Mouse (Mus musculus) kidney, adult 18-20 months (tissue): Measurements from ENCODE around the gene Kcnc1.

Experiments used
- DNase-seq: peaks from one replicate; pipeline ENCODE4 v3.0.0; 2021

The Kcnc1 gene

DNA sequence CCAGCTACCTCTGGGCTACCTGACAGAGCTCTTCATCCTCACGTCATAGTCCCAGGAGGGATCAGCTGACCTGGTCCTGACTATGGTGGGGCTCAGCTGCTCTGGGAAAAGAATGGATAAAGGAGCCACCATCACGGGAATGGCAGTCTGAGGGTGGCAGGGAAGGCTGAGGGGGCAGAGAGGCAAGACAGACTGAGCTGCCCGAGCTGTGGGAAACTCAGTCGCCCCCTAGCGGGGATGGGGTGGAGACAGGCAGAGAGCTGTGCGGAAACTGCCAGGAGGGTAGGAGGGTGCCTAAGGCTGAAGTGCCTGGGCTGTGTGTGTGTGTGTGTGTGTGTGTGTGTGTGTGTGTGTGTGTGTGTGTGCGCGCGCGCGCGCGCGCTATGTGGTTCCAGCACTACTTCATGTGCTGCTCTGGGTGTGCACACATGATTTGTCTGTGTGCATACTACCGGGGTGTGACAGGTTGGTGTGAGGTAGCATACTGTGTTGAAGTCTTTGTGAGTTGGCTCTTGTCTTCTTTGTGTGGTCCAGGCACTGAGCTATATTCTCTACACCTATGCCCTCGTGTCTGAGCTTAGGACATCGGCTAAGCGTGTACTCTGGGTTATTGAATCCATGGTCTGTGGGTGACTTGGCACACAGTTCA is 26.6 kb downstream of the Kcnc1 start:
- DNase-seq: peak; percentile 33

DNA sequence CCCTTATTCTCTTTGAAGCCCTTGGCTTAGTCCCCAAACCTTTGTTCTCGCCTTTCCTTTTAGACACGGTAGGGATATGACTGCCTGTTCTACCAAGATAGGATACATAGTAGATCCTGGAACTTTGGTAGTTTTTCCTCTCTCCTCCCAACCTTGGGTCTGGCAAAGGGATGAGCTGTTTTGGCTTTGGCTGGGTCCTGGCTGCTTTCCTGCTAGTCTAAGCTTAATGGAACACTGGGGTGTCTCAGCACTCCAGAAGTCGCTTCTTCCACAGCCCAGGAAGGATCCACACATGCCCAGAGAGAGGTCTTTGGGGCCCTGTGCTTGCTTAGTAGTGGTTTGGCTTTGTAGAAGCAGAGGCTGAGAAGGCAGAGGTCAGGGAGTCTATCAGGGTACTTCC is 27.7 kb downstream of the Kcnc1 start:
- DNase-seq: no peak

DNA sequence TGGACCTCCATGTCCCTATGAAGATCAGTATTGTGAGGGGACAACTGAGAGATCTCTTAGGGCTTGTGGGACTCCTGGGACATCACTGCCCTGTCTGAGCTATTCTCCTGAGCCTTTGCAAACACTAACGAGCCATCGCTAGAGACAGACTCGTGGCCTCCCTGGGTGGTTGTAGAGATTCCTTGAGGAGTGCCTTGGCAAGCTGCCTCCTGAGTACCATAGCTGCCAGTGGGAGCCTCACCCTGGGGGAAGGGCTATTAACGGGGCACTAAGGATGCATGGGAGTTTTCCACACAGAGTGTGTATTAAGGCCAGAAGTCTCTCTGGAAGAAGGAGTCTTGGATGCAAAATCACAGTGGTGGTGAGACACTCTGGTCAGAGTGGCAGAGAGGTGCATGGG is 28.7 kb downstream of the Kcnc1 start:
- no peak for DNase-seq

DNA sequence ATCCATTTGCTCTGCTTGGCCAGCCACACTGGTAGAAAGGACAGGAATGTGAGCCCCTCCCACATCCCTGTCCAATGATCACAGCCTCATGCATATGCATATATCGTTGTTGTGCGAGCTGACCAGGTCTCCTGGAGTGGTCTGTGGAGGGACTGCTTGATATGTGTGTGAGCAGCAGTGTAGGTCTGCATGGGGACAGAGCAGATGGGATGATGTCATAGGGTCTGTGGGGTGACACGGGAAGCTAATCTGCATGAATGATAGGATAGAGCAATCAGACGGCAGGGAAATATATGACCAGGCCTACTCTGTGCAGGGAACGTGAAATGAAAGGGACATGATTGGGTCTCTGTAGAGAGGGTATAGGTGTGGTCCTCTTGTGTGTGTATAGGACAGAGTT is 37.6 kb downstream of the Kcnc1 start:
- DNase-seq: no peak

DNA sequence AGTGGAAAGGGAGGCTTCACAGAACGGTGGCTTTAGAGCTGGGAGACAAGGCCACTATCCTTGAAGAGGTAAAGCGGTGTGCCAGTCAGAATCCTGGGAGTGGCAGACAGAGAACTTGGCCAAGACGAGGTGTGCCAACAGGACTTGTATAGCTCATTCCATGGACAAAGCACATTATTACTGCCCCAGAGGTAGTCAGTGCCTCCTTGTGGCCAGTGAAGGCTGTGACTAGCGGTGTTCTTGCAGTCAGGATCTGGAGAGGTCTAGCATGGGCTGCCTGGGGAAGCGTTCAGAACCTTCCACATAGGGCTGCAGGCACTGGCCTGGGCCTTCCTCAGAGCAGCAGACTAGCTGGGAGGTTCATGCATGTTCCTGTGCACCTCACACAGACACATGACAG is 39.5 kb downstream of the Kcnc1 start:
- DNase-seq: no peak

DNA sequence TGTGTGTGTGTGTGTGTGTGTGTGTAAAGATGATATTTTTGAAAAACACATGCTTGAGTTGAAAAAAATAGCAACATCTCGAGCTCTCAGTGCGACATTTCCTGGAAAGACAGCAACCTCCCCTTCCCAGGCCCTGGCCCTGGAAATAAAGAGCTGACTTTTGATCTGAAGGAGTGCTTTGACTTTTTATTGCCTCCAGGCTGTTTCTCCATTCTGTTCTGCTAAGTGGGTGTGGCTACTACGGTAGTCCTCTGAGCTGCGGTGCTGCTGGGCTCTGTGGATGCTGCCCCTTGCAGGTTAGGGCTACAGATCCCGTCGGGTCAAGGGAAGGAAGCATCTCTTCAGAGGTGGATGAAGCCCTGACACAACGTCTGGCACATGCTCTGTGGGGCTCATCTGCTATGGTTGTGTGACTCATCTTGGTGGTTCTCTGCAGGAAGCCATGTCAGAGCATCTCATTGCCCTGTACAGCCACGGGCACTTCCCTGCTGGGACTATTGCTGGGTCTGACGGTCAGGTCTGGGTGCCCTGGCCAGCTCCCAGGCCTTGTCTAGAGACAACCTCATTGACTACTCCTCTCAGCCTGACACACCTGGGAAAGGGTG is 42.3 kb downstream of the Kcnc1 start:
- no peak for DNase-seq

DNA sequence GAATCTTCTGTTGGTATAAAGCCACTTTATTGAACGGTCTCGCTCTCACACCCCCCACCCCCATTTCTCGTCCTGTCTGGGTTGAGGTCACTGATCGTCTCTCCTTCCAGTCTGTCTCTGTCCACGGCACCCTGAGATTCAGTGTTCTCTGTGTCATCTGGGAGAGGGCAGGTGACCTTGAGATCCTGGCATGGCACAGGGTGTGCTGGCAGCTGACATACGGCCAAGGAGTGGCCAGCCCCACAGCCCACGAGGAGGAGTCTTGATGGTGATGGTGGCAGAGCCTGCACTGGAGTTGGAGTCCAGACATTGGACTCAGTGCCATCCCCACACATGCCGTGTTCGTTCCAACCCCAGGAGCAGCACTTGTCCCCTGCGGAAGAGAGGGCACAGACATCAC is 46.9 kb downstream of the Kcnc1 start:
- no peak for DNase-seq

DNA sequence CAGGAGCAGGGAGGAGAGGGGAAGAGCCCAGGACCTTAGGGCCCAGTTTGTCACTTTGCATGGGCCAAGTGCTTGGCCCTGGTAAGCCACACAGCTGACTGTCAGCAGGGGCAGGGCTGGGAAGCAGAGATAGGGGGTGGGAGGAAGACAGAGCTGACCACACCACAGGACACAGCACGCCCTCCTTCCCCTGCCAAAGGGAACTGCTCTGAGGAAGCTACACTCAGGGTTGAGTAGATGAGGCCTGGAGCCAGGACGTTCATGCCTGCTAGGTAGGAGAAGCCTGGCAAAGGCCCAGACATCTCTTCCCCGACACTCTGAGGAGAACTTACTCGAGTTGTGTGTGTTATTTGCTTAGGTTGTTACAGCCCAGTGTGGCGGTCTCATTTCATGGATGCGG is 49.6 kb downstream of the Kcnc1 start:
- no peak for DNase-seq

DNA sequence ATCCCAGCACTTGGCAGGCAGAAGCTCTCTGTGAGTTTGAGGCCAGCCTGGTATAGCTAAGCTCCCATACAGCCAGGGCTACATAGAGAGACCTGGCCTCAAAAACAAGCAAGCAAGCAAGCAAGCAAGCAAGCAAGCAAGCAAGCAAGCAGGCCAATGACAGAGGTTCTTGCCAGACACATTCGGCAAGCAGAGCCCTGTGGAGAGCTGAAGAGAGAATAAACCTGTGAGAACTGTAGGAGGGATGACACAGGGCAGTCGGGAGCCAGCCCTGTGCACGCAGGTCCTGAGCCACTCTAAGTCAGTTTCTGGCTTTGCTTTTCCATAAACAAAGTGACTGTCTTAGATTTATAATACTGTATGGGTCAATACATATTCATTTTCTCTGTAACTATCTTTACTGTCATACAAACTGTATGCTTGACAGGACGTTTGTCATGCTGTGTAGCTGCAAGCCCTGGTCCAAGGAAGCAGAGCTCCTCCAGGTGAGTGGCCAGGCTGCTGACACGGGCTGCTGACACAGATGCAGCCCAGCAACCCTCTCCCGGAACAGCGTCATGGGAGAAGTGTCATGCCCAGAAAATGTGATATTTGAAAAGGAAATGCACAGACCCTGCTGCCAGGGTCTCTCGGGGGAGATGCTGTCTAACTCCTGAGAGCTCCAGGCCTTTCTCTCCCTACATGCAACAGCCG is 51.3 kb downstream of the Kcnc1 start:
- DNase-seq: no peak

DNA sequence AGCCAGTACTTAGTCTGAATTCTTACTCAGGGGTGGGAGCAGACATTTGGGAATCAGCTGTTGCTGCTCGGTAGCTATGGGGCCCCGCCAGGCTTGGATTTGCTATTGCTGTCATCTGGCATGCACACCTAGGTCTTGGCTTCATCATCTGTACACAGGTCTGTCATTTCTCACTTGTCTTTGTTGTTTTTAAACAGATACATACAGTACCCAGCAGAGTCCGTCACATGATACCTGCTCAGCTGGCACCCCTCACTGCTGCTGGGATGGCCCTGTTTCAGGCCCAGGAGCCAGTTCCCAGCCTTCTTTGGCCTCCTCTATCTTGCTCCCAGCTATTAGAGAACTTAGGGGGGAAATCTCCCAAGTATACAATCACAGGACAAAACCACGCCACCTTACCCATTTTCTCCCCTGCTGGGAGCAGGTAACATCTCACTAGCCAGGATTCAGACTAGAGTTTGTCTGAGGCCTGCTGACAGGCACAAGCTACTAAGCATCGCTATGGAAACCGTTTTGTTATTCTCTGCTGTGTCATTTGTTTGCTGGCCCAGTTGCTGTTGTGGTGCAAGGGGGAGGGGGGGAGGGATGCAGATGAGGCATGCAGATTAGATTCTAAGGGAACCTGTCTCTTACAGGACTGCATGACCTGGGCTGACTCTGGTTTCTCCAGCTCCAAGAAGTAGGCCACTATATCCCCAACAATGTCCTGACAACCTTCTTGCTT is 52.8 kb downstream of the Kcnc1 start:
- no peak for DNase-seq

DNA sequence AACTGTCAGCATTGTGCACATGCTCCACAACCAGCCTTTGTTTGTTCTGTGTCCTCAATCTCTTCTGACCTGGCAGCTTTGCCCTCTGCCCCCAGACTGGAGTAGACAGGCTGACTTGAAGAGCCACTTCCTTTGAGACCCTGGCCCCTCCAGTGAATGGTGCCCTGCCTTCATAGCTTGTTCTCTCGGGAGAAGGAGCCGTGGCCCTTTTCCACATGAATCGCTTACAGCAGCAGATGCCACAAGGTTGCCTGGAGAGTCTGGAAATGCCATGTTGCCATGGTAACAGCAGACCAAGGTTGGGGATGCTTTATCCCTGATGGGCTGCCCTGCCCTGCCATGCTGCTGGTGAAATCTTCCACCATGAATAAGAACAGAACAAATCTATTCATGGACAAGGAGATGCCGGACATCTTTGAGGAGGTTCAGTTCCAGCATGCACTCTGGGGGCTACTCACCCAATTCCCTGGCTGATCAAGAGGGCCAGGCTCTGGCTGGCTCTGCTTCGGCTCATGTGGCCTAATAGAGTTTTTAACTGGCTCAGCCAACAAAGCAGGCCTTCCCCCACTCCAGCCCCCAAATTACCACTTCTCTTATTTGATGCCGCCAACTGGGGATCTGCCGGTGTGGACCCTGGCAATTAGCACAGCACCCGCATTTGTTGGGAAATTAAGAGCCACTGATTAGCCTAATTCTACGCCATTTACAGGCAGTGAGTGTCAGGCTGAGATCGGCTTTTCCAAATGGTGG is 57.8 kb downstream of the Kcnc1 start:
- DNase-seq: no peak

DNA sequence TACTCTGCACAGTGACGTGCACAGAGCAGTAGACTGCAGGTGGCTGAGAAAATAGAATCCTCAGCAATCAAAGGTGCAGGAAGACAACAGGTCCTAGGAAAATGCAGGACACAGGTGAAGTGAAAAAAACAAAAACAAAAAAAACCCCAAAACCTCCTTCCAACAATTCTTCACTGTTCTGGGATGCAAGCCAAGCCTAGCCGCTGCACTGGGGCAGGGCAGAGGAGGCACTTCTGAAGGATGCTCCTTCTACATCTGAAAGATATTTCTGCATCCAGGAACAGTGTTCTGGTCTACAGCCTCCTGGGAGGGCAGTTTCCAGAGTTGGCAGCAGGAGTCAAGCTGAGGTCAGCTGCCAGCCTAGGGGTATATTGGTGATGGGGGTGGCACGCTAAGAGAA is 61.6 kb downstream of the Kcnc1 start:
- no peak for DNase-seq

DNA sequence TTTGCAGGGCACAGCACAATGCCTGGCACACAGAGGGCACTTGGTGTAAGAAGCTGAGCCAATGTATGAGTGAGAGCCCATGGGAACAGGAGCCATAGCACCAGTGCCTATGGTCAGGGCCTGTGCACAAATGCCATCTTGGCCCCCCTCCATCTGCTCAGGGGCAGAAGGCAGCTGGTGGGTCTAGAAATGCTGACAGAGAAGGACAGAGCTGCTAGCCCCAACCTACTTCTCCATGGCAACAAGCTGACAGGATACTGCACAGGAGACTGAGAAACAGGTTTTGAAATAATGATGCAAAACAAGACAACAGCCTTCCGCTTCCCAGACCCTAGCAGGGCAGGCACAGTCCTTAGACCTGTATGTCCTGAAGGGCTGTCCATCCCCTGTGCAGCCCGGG is 62.9 kb downstream of the Kcnc1 start:
- no peak for DNase-seq

DNA sequence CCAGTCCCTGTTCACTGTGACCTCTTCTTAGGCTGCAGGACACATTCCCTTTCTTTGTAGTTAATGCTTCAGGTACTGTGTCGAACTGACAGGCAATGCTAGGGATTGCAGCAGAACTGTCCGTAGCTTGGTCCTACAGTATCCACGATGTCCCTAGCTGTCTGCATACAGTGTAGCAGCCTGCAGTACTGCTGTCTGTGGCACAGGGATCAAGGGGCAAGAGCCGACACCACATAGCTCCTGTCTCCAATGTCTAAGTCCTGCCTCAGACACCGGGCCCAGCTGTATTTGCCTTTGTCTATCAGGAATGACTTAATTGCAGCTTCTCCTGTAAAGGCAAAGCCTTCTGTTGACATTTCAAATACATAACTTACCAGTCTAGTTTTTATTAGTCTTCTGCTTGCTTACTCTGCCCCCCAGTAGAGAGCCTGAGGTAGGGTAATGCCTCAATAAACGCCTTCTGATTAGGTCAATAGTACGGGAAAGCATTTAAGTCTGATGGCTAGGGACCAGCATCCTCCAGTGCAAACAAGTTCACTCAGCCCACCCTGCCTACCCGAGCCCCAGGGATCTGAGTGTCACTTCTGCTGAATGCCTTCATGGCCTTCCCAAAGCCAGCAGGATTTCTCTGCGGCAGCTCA is 63.4 kb downstream of the Kcnc1 start:
- no peak for DNase-seq

DNA sequence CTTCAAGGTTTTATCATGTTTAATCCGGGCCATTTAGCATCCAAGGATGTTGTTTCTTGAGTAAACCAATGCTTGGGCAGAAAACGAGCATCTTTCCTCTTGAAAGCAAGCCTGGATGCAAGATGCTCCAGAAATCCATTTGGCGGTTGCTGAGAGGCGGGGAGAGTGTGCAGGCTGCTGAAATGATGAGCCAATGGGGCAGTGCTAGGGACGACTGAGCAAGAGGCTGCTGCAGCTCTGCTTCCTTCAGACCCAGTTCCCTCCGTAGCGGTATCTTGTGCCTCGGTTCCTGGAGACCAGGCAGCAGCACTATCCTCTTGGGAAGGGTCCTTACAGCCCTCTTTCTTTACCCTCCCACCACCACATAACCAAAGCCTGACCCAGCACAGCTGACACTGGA is 66.0 kb downstream of the Kcnc1 start:
- no peak for DNase-seq

DNA sequence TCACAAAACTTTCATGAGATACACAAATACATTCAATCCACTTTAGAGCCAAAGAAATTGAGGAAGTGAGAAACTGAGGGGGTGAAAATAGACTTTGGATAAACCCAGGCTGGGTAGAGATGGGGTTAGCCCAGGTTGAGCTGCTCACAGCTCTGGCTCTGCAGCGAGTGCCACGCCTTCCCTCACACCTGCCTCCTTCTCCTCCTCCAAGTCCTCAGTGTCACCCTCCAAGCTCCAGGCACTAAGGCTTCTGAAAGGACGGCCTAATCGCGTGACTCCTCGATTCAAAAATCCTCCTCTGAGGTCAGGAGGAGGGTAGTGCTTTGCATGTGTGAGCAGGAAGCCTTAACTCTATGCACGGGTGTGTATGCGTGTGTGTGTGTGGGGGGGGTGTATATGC is 66.8 kb downstream of the Kcnc1 start:
- no peak for DNase-seq

DNA sequence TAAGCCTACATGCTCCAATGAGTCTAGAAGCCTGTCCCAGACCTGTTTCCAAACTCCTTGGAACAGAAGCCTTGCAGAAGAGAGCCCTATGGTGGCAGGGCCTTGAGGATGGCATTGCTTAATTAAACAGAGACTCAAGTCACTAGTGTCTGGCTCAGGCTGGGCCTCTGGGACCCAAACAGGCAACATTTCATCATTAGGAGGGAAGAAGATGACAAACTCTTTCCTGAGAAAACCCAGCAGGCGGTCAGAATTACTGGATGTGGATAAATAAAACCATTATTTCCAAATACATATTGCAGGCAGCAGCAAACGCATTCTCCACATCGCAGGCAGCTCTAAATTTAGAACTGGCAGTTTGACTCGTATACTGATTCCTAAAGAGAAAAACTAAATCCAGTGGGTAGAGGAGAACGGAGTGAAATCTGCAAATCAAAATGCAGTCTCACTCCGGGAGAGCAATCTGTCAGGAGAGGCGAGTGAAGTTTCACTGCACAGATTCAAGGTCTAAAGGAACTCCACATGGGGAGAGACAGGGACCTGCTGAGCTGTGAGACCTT is 70.2 kb downstream of the Kcnc1 start:
- no peak for DNase-seq

DNA sequence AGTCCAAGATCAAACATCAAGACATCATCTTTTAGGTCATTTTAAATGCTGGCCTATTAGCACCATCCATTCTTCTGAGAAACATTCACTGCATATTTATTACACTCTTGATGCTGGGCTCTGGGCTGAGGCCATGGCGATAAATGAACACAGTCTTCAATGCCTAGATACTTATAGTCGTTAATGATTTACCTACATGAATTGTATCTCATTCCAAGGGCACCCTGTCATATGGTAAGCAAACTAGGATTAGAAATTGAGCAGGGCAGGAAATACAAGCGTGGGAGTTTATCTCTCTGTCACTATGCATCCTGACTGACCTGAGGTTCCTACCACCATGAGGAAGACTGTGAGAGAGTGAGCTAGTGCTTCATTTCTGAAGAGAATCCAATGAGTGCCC is 73.2 kb downstream of the Kcnc1 start:
- no peak for DNase-seq

DNA sequence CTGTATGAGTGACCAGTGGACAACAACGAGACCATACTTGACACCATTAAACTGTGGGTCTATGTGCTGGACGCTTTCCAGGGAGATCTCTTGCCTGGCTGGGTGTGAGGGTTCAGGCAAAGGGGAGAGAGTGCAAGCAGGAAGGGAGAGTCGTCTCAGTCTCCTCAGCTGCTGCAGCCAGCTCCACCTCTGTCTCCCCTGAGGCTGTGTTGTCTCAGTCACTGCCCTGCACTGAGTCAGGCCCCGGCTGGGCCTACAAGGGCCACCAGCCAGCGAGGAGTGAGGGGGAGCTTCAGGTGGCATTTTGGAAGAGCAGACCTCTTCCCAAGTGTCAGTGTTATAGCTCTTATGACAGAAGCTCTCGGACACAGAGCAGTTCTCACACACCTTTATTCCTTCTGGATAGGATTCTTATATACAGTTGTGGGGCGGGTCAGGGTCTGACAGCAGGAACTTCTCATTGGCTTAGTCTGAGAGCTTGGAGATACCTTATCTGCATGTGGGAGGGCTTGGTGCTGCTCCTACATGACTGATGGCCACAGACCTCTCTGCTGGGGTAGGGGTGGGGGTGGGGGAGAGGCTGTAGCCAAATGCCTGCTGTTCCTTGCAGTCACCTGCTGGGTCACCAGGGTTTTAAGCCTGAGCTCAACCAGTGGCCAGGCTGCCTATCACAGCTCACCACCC is 74.9 kb downstream of the Kcnc1 start:
- DNase-seq: no peak

DNA sequence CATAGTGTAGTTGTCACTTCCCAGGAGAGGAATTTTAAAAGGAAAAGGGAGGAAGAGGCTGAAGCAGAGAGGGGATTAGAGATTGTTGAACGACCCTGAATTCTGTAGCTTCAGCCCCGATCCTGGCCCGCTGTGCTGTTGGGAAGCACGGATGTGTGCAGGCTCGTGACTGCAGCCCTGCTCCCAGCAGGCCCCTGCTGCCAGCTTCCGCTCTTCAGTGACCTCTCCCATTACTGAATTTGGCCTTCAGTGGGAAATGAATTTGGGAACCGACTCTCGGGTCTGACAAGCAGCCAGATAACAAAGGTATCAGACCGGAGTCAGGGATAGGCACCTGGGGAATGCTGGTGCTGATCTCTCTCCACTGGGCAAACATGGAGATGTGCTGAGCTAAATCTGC is 76.8 kb downstream of the Kcnc1 start:
- DNase-seq: no peak

DNA sequence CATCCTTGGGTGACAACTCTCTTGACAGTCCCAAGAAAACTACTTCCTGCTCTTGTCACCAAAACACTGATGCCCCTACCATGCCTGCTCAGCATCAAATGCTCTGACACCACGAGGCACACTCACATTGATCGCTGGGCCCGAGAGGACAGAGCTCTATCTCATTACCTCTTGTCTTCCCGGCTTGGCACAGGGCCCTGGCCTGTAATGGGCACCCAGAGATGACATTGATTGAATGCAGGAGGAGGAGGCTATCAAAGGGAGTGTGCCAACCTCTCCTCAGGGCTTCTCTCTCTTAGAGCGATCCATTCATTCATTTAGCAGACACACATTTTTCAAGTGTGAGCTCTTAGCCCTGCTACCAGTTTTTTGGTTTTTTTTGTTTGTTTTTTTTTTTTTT is 79.2 kb downstream of the Kcnc1 start:
- no peak for DNase-seq

DNA sequence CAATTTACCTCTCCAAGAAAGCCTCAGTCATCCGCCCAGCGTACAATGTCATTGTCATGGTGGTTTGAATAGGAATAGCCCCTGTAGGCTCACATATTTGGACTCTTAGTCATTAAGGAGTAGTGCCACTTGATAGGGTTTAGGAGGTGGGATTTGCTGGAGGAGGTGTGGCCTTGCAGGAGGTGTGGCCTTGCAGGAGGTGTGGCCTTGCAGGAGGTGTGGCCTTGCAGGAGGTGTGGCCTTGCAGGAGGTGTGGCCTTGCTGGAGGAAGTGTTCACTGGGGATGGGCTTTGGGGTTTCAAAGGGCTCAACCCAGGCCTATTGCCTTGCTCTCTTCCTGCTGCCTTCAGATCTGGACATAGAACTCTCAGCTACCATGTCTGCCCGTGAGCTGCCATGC is 81.2 kb downstream of the Kcnc1 start:
- no peak for DNase-seq
